Mouse (Mus musculus) C2C12 (cell line): ENCODE results near the gene Arhgap33.

Experiments
- CTCF ChIP-seq: IDR thresholded peaks from one replicate; pipeline ENCODE4 v1.5.1; 2011; ENCODE audit not compliant: control insufficient read depth, insufficient read depth, insufficient read length
- MYOG ChIP-seq: IDR thresholded peaks from one replicate; pipeline ENCODE4 v1.6.1; 2011; ENCODE audit not compliant: control insufficient read depth, insufficient read length; ENCODE audit errors: extremely low read depth
- USF1 ChIP-seq: IDR thresholded peaks from one replicate; pipeline ENCODE4 v1.6.1; 2011; ENCODE audit warnings: low read depth, mild to moderate bottlenecking, control low read depth, moderate library complexity

GRCm38 (mm10) chr7:30525954-30526353, 8.9 kb downstream of the Arhgap33 start:
- TF ChIP-seq CTCF = no peak
- no peak for TF ChIP-seq USF1
- no peak for TF ChIP-seq MYOG
